Mouse (Mus musculus) ES-Bruce4 (cell line): ENCODE results near the gene Pbx1. TPM values are rescaled to one million over a fixed set of nuclear protein-coding genes. Genes with fewer than 3 reads are reported as not detected.

Experiments used
- H3K27ac ChIP-seq: 2 replicates; pipeline ENCODE4 v1.5.1; 2012; ENCODE audit warnings: low read length, inconsistent platforms; ENCODE audit not compliant: insufficient read depth
- H3K27me3 ChIP-seq: 2 replicates; pipeline ENCODE4 v1.6.1; 2012; ENCODE audit warnings: mild to moderate bottlenecking, low read length, inconsistent platforms; ENCODE audit not compliant: control insufficient read depth, poor library complexity, insufficient read depth, severe bottlenecking
- H3K36me3 ChIP-seq: 2 replicates; pipeline ENCODE4 v1.6.1; 2012; ENCODE audit warnings: inconsistent platforms, mild to moderate bottlenecking, low read length, moderate library complexity; ENCODE audit not compliant: control insufficient read depth, poor library complexity, insufficient read depth, severe bottlenecking
- H3K4me1 ChIP-seq: one replicate; pipeline ENCODE4 v1.8.1; 2011; ENCODE audit warnings: low read length; ENCODE audit not compliant: control insufficient read depth, insufficient read depth
- H3K4me3 ChIP-seq: 2 replicates; pipeline ENCODE4 v1.5.1; 2011; ENCODE audit warnings: low read depth, mild to moderate bottlenecking, low read length
- H3K9ac ChIP-seq: 2 replicates; pipeline ENCODE4 v1.6.1; 2012; ENCODE audit warnings: low read depth, mild to moderate bottlenecking, inconsistent platforms; ENCODE audit not compliant: poor library complexity, severe bottlenecking
- H3K9me3 ChIP-seq: replicated peaks from 2 replicates; pipeline ENCODE4 v1.6.1; 2012; ENCODE audit warnings: mild to moderate bottlenecking, low read length, inconsistent platforms; ENCODE audit not compliant: control insufficient read depth, poor library complexity, insufficient read depth, severe bottlenecking
- CTCF ChIP-seq: IDR thresholded peaks from one replicate; pipeline ENCODE4 v1.8.1; 2011; ENCODE audit warnings: low read depth, low read length
- EP300 ChIP-seq: IDR thresholded peaks from 2 replicates; pipeline ENCODE4 v1.6.1; 2011; ENCODE audit warnings: low read depth, low read length; ENCODE audit not compliant: insufficient read depth
- POLR2A ChIP-seq: IDR thresholded peaks from one replicate; pipeline ENCODE4 v1.8.1; 2011; ENCODE audit warnings: low read length; ENCODE audit not compliant: insufficient read depth
- polyA plus RNA-seq: library from polyadenylated mRNA; stranded (reverse); fragments of >200 nt; gene quantifications from 2 replicates; pipeline ENCODE4 v1.2.4, GENCODE M21; 2011; ENCODE audit warnings: low read depth; ENCODE audit not compliant: missing spikeins, insufficient read depth, insufficient read length

Gene Pbx1
- polyA plus RNA-seq, 1 experiment, result 28.0 TPM

- Histone ChIP-seq H3K27me3 (no peaks in the 10 kb centered on the region), H3K36me3 (no peaks in the 10 kb centered on the region), H3K4me3 (no peak overlapping the region), H3K9ac (no peak overlapping the region), H3K4me1 (peaks cover 6% of the 10 kb centered on the region), H3K27ac (no peak overlapping the region), H3K9me3 (no peaks in the 10 kb centered on the region)
- TF ChIP-seq EP300 (no peak), POLR2A (no peak), CTCF (no peak)
These were observed 215.9 kb downstream of the Pbx1 start for GRCm38 (mm10) chr1:168215896-168216747.

- no peak overlapping the region for H3K9ac ChIP-seq
- H3K27ac ChIP-seq, result no peak overlapping the region
- H3K4me3 ChIP-seq, result no peak overlapping the region
- no peaks in the 10 kb centered on the region for H3K27me3 ChIP-seq
- peaks cover 3% of the 10 kb centered on the region for H3K4me1 ChIP-seq
- TF ChIP-seq POLR2A, result no peak
- no peak for TF ChIP-seq CTCF
- no peak for TF ChIP-seq EP300
- H3K36me3 ChIP-seq, result no peaks in the 10 kb centered on the region
- H3K9me3 ChIP-seq, result no peaks in the 10 kb centered on the region
These were observed 216.6 kb downstream of the Pbx1 start for GRCm38 (mm10) chr1:168215468-168215867.

GRCm38 (mm10) chr1:168214040-168214443 lies 218.0 kb downstream of the Pbx1 start:
- TF ChIP-seq POLR2A, result no peak
- TF ChIP-seq CTCF, result peak; percentile 91
- TF ChIP-seq EP300, result peak; percentile 67
- peaks cover 2% of the 10 kb centered on the region for H3K4me1 ChIP-seq
- no peaks in the 10 kb centered on the region for H3K9me3 ChIP-seq
- no peaks in the 10 kb centered on the region for H3K27me3 ChIP-seq
- H3K4me3 ChIP-seq, result no peak overlapping the region
- H3K27ac ChIP-seq, result no peak overlapping the region
- no peaks in the 10 kb centered on the region for H3K36me3 ChIP-seq
- H3K9ac ChIP-seq, result no peak overlapping the region

- H3K9me3 ChIP-seq, result no peaks in the 10 kb centered on the region
- peaks cover 2% of the 10 kb centered on the region for H3K4me1 ChIP-seq
- H3K9ac ChIP-seq, result no peak overlapping the region
- no peak overlapping the region for H3K4me3 ChIP-seq
- H3K27me3 ChIP-seq, result no peaks in the 10 kb centered on the region
- no peak for TF ChIP-seq EP300
- H3K36me3 ChIP-seq, result no peaks in the 10 kb centered on the region
- H3K27ac ChIP-seq, result no peak overlapping the region
These were observed 218.5 kb downstream of the Pbx1 start for GRCm38 (mm10) chr1:168213595-168213994.

- Histone ChIP-seq H3K4me1 (peaks cover 2% of the 10 kb centered on the region), H3K4me3 (no peak overlapping the region), H3K27me3 (no peaks in the 10 kb centered on the region), H3K27ac (no peak overlapping the region), H3K9ac (no peak overlapping the region), H3K9me3 (no peaks in the 10 kb centered on the region), H3K36me3 (no peaks in the 10 kb centered on the region)
- TF ChIP-seq EP300 (peak; percentile 67; the same call in 1 of the 2 replicates), CTCF (no peak)
These were observed 221.7 kb downstream of the Pbx1 start for GRCm38 (mm10) chr1:168210401-168210800.

GRCm38 (mm10) chr1:168200570-168201156 lies 231.4 kb downstream of the Pbx1 start:
- no peaks in the 10 kb centered on the region for H3K27me3 ChIP-seq
- H3K36me3 ChIP-seq, result no peaks in the 10 kb centered on the region
- H3K9me3 ChIP-seq, result no peaks in the 10 kb centered on the region

More at GRCm38 (mm10) chr1:168200570-168201156, 231.4 kb downstream of the Pbx1 start:
- Histone ChIP-seq H3K27ac (no peak overlapping the region), H3K9ac (no peak overlapping the region), H3K4me3 (no peak overlapping the region), H3K4me1 (no peaks in the 10 kb centered on the region)
- TF ChIP-seq CTCF, result no peak
- TF ChIP-seq POLR2A, result no peak
- TF ChIP-seq EP300, result no peak
